Mouse (Mus musculus): Measurements from ENCODE around the gene Vmn1r121. TPM values are rescaled to one million over a fixed set of nuclear protein-coding genes. Genes with fewer than 3 reads are reported as not detected.
"Not testable (repeated sequence)": the region's sequence is repeated elsewhere in the genome, so short reads cannot be mapped to it uniquely, and the experiment has no call there.

The Vmn1r121 gene
- total RNA-seq (2021): not detected
- long read RNA-seq, experiment 1: 0 reads
- long read RNA-seq, experiment 2: 0 reads

GRCm38 (mm10) chr7:21098413-21098812 lies at the start of gene Vmn1r121:
Gene Vmn1r121 (minus strand): TSS chr7:21098513.
- not testable (repeated sequence) for DNase-seq (ENCODE audit: low spot score in 2 of 2)

GRCm38 (mm10) chr7:21134028-21134427 lies 35.7 kb upstream of the Vmn1r121 start, which contains the start of gene Vmn1r122:
Gene Vmn1r122 (minus strand): TSS chr7:21134128.
- not testable (repeated sequence) for DNase-seq (ENCODE audit: low spot score in 2 of 2)

GRCm38 (mm10) chr7:21053684-21054083 lies 44.6 kb downstream of the Vmn1r121 start, which contains the start of gene Vmn1r120:
Gene Vmn1r120 (minus strand): TSS chr7:21053784.
- not testable (repeated sequence) for DNase-seq (ENCODE audit: low spot score in 2 of 2)

Other genes starting within 250 kb of the Vmn1r121 start
- gene Vmn1r116, start 226.3 kb downstream of the Vmn1r121 start, total RNA-seq (2021): not detected
- gene Vmn1r117, start 214.4 kb downstream of the Vmn1r121 start, total RNA-seq (2021): not detected
- gene Vmn1r118, start 186.2 kb downstream of the Vmn1r121 start, total RNA-seq (2021): not detected
- gene Vmn1r119, start 86.1 kb downstream of the Vmn1r121 start, total RNA-seq (2021): not detected
- gene Vmn1r120, start 44.7 kb downstream of the Vmn1r121 start, total RNA-seq (2021): not detected
- not detected for gene Vmn1r122, start 35.6 kb upstream of the Vmn1r121 start, total RNA-seq (2021)
- gene Vmn1r123, start 63.7 kb upstream of the Vmn1r121 start, total RNA-seq (2021): not detected
- gene Gm5157, start 91.9 kb upstream of the Vmn1r121 start, total RNA-seq (2021): not detected
- gene Vmn1r124, start 162.1 kb upstream of the Vmn1r121 start, total RNA-seq (2021): not detected
- not detected for gene Vmn1r125, start 173.7 kb upstream of the Vmn1r121 start, total RNA-seq (2021)
- gene Vmn1r126, start 203.0 kb upstream of the Vmn1r121 start, total RNA-seq (2021): not detected
- not detected for gene Vmn1r127, start 221.3 kb upstream of the Vmn1r121 start, total RNA-seq (2021)

Measured in layer of hippocampus, postnatal 14 days (tissue).